Mouse (Mus musculus): ENCODE results near the gene Ccl28.
"Not testable (repeated sequence)": the region's sequence is repeated elsewhere in the genome, so short reads cannot be mapped to it uniquely, and the experiment has no call there.

DNA sequence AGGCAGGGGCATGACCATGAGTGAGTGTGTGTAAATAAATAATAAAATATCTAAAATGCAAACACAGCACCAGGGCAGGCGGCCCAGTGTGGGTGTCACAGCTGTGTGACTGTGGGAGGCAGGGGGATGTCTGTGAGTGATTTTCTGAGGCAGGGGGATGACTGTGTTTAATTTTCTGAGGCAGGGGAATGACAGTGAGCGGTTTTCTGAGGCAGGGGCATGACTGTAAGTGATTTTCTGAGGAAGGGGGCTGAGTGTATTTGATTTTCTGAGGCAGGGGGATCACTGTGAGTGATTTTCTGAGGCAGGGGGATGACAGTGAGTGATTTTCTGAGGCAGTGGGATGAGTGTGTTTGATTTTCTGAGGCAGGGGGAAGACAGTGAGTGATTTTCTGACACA lies 24.1 kb upstream of the Ccl28 start:
- TF ChIP-seq CTCF, EP300 (IDR thresholded peaks at IDR 0.05; ENCODE audit: low read depth): not testable (repeated sequence)

All from heart, postnatal 0 days (tissue).